Mouse (Mus musculus) intestine, embryonic 14.5 days (tissue): Measurements from ENCODE around the gene Bbs9. TPM values are rescaled to one million over a fixed set of nuclear protein-coding genes. Genes with fewer than 3 reads are reported as not detected.

Experiments used
- ATAC-seq: fragments of 200-750 bp; cut with Nextera tagmentation; replicated peaks from 2 replicates; pipeline ENCODE4 v1.8.0; 2017; ENCODE audit warnings: low read depth, moderate number of reproducible peaks, moderate TSS enrichment, moderate library complexity; ENCODE audit not compliant: low FRiP score, low TSS enrichment
- DNase-seq: peaks from one replicate; pipeline ENCODE4 v3.0.0-alpha.2; 2018; ENCODE audit warnings: low spot score
- H3K27ac ChIP-seq: fragments of 300-500 bp; sonication (generic); 2 replicates; pipeline ENCODE4 v1.5.1; 2014; ENCODE audit warnings: low read depth, mild to moderate bottlenecking, control low read depth
- H3K27me3 ChIP-seq: fragments of 300-500 bp; sonication (generic); replicated peaks from 2 replicates; pipeline ENCODE4 v1.6.1; 2014; ENCODE audit warnings: low read length, control low read depth; ENCODE audit not compliant: control insufficient read depth, insufficient read depth
- H3K36me3 ChIP-seq: fragments of 300-500 bp; sonication (generic); 2 replicates; pipeline ENCODE4 v1.6.1; 2014; ENCODE audit warnings: low read length, control low read depth; ENCODE audit not compliant: control insufficient read depth, insufficient read depth
- H3K4me1 ChIP-seq: fragments of 300-500 bp; sonication (generic); replicated peaks from 2 replicates; pipeline ENCODE4 v1.6.1; 2014; ENCODE audit warnings: low read length, control low read depth, mixed read lengths; ENCODE audit not compliant: control insufficient read depth, insufficient read depth
- H3K4me2 ChIP-seq: fragments of 300-500 bp; sonication (generic); 2 replicates; pipeline ENCODE4 v1.6.1; 2014; ENCODE audit warnings: low read length
- H3K4me3 ChIP-seq: fragments of 300-500 bp; sonication (generic); 2 replicates; pipeline ENCODE4 v1.5.1; 2014; ENCODE audit warnings: low read depth, low read length, control low read depth, mixed read lengths
- H3K9ac ChIP-seq: fragments of 300-500 bp; sonication (generic); 2 replicates; pipeline ENCODE4 v1.6.1; 2014; ENCODE audit warnings: mild to moderate bottlenecking, low read length
- H3K9me3 ChIP-seq: fragments of 300-500 bp; sonication (generic); 2 replicates; pipeline ENCODE4 v1.6.1; 2016; ENCODE audit warnings: low read length, control low read depth; ENCODE audit not compliant: control insufficient read depth
- WGBS: fragments of 180-500 bp; shearing (Covaris S2); extraction: QIAGEN DNeasy Blood & Tissue Kit; methylation state at CpG from one replicate; pipeline ENCODE4 v1.1.7; 2014; 5-methylcytosine and 5-hydroxymethylcytosine counted together
- polyA plus RNA-seq: library from polyadenylated mRNA; unstranded; fragments of >200 nt; fragmentation: Nextera tagmentation; extraction: Ambion mirVana; gene quantifications from 2 replicates; pipeline ENCODE4 v1.2.1, GENCODE M21; 2014

Gene Bbs9
- polyA plus RNA-seq, 1 experiment from 2014 or later, result 14.2 TPM

- Histone ChIP-seq H3K27me3 (no peaks in the 10 kb centered on the region), H3K9me3 (no peaks in the 10 kb centered on the region), H3K4me1 (no peaks in the 10 kb centered on the region), H3K36me3 (no peaks in the 10 kb centered on the region), H3K4me3 (no peak overlapping the region), H3K9ac (no peak overlapping the region), H3K4me2 (no peak overlapping the region), H3K27ac (no peak overlapping the region)
- no peak for ATAC-seq
- peak; percentile 80 for DNase-seq
- WGBS, result 61% methylated on average over 13 of the region's 13 CpGs
Measured at GRCm38 (mm10) chr9:22557467-22557866, 82.0 kb downstream of the Bbs9 start.

- Histone ChIP-seq H3K9me3 (no peaks in the 10 kb centered on the region), H3K4me2 (no peak overlapping the region), H3K4me1 (no peaks in the 10 kb centered on the region), H3K9ac (no peak overlapping the region), H3K4me3 (no peak overlapping the region), H3K27ac (no peak overlapping the region), H3K27me3 (no peaks in the 10 kb centered on the region), H3K36me3 (no peaks in the 10 kb centered on the region)
- ATAC-seq, result no peak; the same call in 1 of the 2 replicates
- peak; percentile 52 for DNase-seq
- 70% methylated on average over 11 of the region's 11 CpGs for WGBS
Measured at GRCm38 (mm10) chr9:22563612-22564347, 88.3 kb downstream of the Bbs9 start.

GRCm38 (mm10) chr9:22567726-22568125 is 92.2 kb downstream of the Bbs9 start:
- WGBS, result 90% methylated on average over 5 of the region's 5 CpGs
- H3K27ac ChIP-seq, result no peak overlapping the region
- no peak overlapping the region for H3K9ac ChIP-seq
- no peaks in the 10 kb centered on the region for H3K4me1 ChIP-seq
- H3K4me3 ChIP-seq, result no peak overlapping the region
- H3K27me3 ChIP-seq, result no peaks in the 10 kb centered on the region
- no peaks in the 10 kb centered on the region for H3K9me3 ChIP-seq
- H3K36me3 ChIP-seq, result no peaks in the 10 kb centered on the region
- H3K4me2 ChIP-seq, result no peak overlapping the region
- DNase-seq (no peak), ATAC-seq (no peak)

DNA sequence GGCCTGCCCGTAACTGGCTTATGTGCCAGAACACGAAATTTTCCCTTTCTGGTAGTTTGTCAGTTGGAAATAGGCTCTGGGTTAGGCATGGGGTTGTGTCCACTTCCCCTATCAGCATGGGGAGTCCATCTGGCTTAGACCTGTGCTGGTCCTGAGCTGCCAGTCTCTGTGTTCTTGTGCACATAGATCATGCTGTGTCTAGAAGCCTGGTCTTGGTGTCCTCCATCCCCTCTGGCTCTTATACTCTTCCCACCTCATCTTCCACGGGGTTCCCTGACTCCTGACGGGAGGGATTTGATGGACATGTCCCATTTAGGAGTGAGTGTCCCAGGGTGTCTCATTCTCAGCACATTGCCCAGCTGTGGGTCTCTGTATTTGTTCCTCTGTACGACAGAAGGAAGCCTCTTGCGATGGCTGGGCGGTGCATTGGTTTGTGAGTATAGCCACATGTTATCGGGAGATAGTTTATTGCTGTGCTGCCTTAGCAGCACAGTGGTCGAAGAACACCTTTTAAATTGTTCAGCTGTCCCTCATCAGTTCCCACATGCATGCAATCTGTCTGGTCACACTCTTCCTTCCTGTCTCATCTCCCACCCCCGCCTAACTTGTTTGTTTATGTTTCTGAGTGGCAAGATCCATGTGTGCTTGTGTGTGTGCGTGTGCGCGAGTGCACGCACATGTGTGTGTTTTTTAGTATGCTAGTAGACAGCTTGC is 101.1 kb downstream of the Bbs9 start:
- Histone ChIP-seq H3K4me2 (no peak overlapping the region), H3K9ac (no peak overlapping the region), H3K27ac (no peak overlapping the region), H3K4me1 (no peaks in the 10 kb centered on the region), H3K27me3 (no peaks in the 10 kb centered on the region), H3K9me3 (no peaks in the 10 kb centered on the region), H3K36me3 (no peaks in the 10 kb centered on the region), H3K4me3 (no peak overlapping the region)
- DNase-seq, result no peak
- 77% methylated on average over 14 of the region's 14 CpGs for WGBS
- ATAC-seq, result no peak

GRCm38 (mm10) chr9:22578266-22578665 is 102.8 kb downstream of the Bbs9 start:
- ATAC-seq, result no peak
- no peak overlapping the region for H3K4me2 ChIP-seq
- no peak for DNase-seq
- H3K4me3 ChIP-seq, result no peak overlapping the region
- 76% methylated on average over 3 of the region's 3 CpGs for WGBS
- H3K36me3 ChIP-seq, result no peaks in the 10 kb centered on the region
- H3K4me1 ChIP-seq, result no peaks in the 10 kb centered on the region
- no peaks in the 10 kb centered on the region for H3K27me3 ChIP-seq
- no peaks in the 10 kb centered on the region for H3K9me3 ChIP-seq
- no peak overlapping the region for H3K9ac ChIP-seq
- H3K27ac ChIP-seq, result no peak overlapping the region

DNA sequence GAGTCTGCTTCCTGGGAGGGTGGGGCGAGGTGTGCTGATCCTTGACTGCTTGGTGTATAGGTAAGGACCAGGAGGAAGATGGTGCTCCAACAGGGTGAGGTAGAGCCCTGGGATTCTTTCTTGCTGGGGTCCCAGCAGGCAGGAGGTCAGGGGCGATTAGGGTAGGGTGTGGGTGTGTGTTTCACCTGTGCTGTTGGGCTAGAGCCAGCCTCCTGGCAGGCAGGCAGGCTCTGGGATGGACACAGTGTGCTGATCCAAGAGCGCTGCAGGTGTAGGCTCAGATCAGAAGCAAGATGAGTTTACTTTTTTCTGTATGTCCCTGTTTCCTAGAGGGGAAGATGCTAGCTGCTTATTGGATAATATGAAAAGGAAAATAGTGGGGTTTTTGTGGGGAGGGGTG is 108.7 kb downstream of the Bbs9 start:
- Histone ChIP-seq H3K4me2 (no peak overlapping the region), H3K9me3 (no peaks in the 10 kb centered on the region), H3K9ac (no peak overlapping the region), H3K4me3 (no peak overlapping the region), H3K4me1 (no peaks in the 10 kb centered on the region), H3K27ac (no peak overlapping the region), H3K27me3 (no peaks in the 10 kb centered on the region), H3K36me3 (no peaks in the 10 kb centered on the region)
- no peak for ATAC-seq
- DNase-seq, result no peak
- 88% methylated on average over 3 of the region's 3 CpGs for WGBS

GRCm38 (mm10) chr9:22593032-22593431 is 117.5 kb downstream of the Bbs9 start:
- Histone ChIP-seq H3K4me2 (no peak overlapping the region), H3K9me3 (no peaks in the 10 kb centered on the region), H3K27ac (no peak overlapping the region), H3K4me1 (no peaks in the 10 kb centered on the region), H3K36me3 (no peaks in the 10 kb centered on the region), H3K27me3 (no peaks in the 10 kb centered on the region), H3K4me3 (no peak overlapping the region), H3K9ac (no peak overlapping the region)
- DNase-seq (no peak), ATAC-seq (no peak)
- 96% methylated on average over 5 of the region's 5 CpGs for WGBS

GRCm38 (mm10) chr9:22596650-22597049 is 121.1 kb downstream of the Bbs9 start:
- Histone ChIP-seq H3K9me3 (no peaks in the 10 kb centered on the region), H3K36me3 (no peaks in the 10 kb centered on the region), H3K4me3 (no peak overlapping the region), H3K4me2 (no peak overlapping the region), H3K4me1 (no peaks in the 10 kb centered on the region), H3K27me3 (no peaks in the 10 kb centered on the region), H3K9ac (no peak overlapping the region), H3K27ac (no peak overlapping the region)
- WGBS, result 49% methylated on average over 2 of the region's 2 CpGs
- DNase-seq, result no peak
- ATAC-seq, result no peak
